Mouse (Mus musculus): ENCODE results near the gene Nbr1. TPM values are rescaled to one million over a fixed set of nuclear protein-coding genes. Genes with fewer than 3 reads are reported as not detected.
"Not testable (repeated sequence)": the region's sequence is repeated elsewhere in the genome, so short reads cannot be mapped to it uniquely, and the experiment has no call there.

Nbr1 gene
- polyA plus RNA-seq, 1 experiment = 58.9 TPM

DNA sequence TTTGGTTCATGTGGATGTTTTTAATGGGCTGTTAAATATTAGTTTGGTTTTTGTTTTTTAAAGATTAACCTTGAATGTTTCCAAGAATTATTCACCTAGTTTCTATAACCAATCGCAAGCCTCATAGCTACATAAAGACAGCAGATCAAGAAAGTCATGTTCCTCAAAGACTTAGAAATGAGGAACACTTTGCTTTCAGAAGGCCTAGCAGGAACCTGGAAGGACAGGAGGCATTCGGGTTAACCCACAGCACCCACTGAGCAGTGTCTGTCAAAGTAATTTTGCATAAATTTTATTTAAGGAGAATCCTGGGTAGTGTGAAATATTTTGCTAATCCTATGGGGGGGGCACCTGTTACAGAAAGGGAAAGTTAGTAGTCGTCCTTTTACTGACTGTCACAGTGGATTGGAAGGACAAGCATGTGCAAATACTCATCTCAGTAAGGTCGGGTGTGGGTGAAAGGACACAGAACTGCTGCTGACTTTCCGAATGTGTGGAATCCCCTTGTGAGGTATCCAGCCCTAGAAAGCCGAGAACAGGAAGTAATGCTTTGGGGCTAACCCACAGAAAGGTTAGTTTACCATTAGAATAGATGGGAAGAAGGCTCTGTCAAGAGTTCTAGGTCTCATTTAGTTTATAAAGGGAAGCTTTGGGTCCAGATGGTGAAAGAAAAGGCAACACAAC is 29.3 kb downstream of the Nbr1 start:
- DNase-seq (ENCODE audit: low read depth, low spot score) = no peak
- 67% methylated on average over 6 of the region's 6 CpGs for WGBS

- WGBS = 10% methylated on average over 31 of the region's 31 CpGs
- DNase-seq (ENCODE audit: low read depth, low spot score) = peak; percentile 75
Observed at GRCm38 (mm10) chr11:101582054-101583035, 30.4 kb downstream of the Nbr1 start, which contains the start of gene Tmem106a. Gene Tmem106a, plus strand, starts transcription at chr11:101582242.

- DNase-seq (ENCODE audit: low read depth, low spot score) = no peak
- WGBS = 97% methylated on average over 2 of the region's 2 CpGs
Observed at GRCm38 (mm10) chr11:101583205-101583604, 31.3 kb downstream of the Nbr1 start.

DNA sequence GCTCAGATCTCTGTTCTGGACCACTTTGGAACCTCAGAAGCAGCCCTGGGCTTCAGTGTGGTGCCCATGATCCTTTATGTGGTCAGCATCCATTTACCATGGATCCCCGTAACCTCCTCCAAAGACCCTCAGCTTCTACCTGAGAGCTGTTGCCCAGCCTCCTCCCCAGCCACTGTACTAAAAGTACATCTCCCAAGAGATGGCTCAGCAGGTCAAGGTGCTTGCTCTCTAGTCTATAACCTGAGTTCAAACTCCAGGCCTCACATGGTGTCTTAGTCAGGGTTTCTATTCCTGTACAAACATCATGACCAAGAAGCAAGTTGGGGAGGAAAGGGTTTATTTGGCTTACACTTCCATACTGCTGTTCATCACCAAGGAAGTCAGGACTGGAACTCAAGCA is 33.1 kb downstream of the Nbr1 start:
- WGBS = 97% methylated on average over 1 of the region's 1 CpGs

DNA sequence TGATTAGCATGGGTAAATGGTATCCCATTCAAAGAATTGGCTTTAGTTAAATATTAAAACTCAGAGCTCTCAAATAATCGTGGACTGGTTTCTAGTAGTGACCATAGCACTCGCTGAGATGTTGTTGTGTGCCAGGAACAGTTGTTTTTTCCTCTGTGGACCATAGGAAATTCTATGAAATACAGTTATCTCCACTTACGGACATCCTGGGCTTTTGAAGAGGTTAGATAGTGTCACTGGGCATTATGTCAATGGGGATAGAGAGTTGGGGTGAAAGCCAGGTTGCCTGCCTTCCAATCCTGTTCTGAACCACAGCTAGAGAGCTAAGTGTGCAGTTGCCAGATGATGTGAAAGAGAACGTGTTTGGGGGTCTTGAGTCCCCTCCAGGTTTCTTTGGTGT is 33.9 kb downstream of the Nbr1 start:
- WGBS = 77% methylated on average over 4 of the region's 4 CpGs
- no peak for DNase-seq (ENCODE audit: low read depth, low spot score)

More for the DNA sequence above, 33.1 kb downstream of the Nbr1 start:
- DNase-seq (ENCODE audit: low read depth, low spot score) = not testable (repeated sequence)

- WGBS = 84% methylated on average over 10 of the region's 10 CpGs
Observed at GRCm38 (mm10) chr11:101587676-101588075, 35.7 kb downstream of the Nbr1 start.

DNA sequence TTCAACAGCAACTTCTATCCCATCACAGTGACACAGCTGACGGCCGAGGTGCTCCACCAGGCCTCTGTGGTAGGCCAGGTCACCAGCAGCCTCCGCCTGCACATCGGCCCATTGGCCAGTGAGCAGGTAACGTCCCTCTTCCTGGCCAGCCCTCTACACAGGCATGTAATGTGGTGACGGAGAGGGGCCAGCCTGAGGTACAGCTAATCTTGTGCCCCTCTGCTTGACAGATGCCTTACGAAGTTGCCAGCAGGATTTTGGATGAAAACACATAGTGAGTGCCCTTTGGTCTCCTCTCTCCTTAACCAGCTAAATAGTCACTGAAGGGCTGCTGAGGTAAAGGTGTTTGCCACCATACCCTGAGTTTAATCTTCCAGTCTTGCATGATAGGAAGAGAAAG is 36.9 kb downstream of the Nbr1 start:
- 91% methylated on average over 7 of the region's 7 CpGs for WGBS
- DNase-seq (ENCODE audit: low read depth, low spot score) = no peak

More at GRCm38 (mm10) chr11:101587676-101588075, 35.7 kb downstream of the Nbr1 start:
- no peak for DNase-seq (ENCODE audit: low read depth, low spot score)

- 10% methylated on average over 5 of the region's 5 CpGs for WGBS
- DNase-seq (ENCODE audit: low read depth, low spot score) = peak; percentile 83
Observed at GRCm38 (mm10) chr11:101589444-101589843, 37.5 kb downstream of the Nbr1 start.

DNA sequence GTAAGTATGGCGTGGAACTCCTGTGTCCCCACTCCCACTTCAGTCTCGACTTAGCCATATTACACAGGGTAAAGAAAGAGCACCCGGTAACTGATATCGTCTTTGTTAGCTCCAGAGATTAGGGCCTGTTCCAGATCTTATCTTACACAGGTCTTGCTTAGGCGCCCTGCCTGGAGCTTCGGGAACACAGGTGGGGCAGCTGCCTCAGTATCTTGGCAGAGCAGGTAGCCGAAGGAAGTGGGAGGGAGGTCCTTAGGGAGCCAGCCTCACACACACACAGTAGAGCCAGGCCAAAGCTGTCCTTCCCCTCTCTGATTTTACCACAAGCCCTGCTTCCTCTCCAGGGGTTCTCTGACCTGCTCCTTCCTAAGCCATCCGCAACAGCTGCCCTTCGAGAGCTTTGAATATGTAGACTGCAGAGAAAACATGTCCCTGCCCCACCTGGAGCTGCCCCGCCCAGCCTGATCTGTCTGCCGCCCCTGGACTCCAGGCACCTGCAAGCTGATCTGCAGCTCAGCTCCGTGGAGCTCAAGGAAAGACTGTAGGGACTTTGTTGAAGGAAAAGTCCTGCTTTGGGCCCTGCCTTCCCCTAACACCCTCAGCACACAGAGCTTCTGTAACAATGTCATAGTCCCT is 38.2 kb downstream of the Nbr1 start:
- DNase-seq (ENCODE audit: low read depth, low spot score) = no peak
- 34% methylated on average over 12 of the region's 12 CpGs for WGBS

DNA sequence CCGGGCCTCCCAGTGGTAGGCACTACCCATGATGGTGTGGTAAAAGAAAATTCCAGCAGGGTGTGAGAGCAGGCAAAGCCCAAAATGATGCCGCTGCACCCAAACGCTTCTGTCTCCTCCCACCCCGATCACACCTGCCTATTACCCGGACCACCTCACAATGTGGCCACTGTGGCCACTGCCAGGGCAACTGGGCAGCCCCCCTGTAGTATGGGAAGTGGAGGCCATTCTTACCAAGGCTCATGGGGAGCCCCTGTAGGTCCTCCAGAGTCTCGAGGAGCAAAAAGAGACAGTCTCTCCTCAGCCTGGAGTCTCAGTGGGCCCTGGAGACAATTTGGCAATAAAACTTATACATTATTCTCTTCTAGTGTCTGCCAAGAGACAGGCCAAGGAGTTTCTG is 47.2 kb downstream of the Nbr1 start, which contains the start of gene Gm11634:
Gm11634 (minus strand) TSS at position 101 of the 400 bp plus-strand sequence.
- DNase-seq (ENCODE audit: low read depth, low spot score) = no peak
- 69% methylated on average over 6 of the region's 6 CpGs for WGBS

DNA sequence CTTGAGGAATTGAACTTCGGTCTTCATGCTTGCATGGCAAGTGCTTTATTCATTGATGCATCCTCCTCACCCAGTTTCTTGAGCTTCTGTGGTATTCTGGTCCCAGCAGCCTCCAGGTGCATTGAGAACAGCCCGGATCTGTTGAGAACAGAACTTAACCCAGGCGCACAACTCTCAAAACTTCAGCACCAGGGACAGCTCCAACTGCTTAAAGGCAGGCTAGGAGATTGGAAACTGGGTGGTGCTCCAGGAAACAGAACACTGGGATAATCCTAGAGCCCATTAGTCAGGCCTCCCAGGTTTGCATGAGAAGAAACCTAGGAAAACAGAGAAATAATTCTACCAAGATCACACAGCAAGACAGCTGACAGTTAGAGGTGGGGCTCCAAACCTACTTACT is 50.5 kb downstream of the Nbr1 start:
- DNase-seq (ENCODE audit: low read depth, low spot score) = peak; percentile 88
- WGBS = 5% methylated on average over 3 of the region's 3 CpGs

- WGBS = 8% methylated on average over 3 of the region's 3 CpGs
- no peak for DNase-seq (ENCODE audit: low read depth, low spot score)
Observed at GRCm38 (mm10) chr11:101604116-101604515, 52.2 kb downstream of the Nbr1 start.

GRCm38 (mm10) chr11:101604531-101605453 is 52.8 kb downstream of the Nbr1 start:
- WGBS = 1% methylated on average over 30 of the region's 30 CpGs

DNA sequence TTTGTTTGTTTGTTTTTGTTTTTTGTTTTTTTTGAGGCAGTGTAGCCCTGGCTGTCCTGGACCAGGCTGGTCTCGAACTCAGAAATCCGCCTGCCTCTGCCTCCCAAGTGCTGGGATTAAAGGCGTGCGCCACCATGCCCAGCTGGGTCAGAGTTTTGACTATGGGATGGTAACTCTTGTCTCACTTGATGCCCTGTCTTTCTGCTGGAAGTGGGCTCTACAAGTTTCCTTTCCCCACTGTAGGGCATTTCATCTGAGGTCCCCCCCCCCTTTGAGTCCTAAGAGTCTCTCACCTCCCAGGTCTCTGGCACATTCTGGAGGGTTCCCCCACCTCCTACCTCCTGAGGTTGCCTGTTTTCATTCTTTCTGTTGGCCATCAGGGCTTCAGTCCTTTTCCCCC is 55.2 kb downstream of the Nbr1 start:
- WGBS = 83% methylated on average over 4 of the region's 4 CpGs
- DNase-seq (ENCODE audit: low read depth, low spot score) = not testable (repeated sequence)

More at GRCm38 (mm10) chr11:101604531-101605453, 52.8 kb downstream of the Nbr1 start:
- peak; percentile 45 for DNase-seq (ENCODE audit: low read depth, low spot score)

DNA sequence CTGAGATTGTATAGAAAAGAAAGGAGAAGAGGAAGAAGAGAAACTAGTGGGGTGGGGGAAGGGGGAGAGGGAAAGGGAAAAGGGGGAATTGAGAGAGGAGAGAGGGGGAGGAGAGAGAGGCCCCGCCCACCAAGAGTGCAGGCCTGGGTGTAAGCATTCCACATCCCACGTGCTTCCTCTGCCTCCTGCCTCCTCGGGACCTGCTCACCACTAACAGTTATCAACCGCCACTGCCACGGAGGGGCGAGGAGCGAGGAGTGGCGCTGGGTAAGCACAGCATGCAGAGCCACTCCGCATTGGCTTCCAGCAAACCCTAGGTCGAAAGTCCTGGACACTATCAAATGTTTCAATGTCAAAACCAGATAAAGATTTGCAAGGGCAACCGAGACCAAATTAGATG is 58.5 kb downstream of the Nbr1 start:
- 10% methylated on average over 11 of the region's 11 CpGs for WGBS
- DNase-seq (ENCODE audit: low read depth, low spot score) = no peak

GRCm38 (mm10) chr11:101613596-101613995 is 61.6 kb downstream of the Nbr1 start:
- no peak for DNase-seq (ENCODE audit: low read depth, low spot score)
- WGBS = 70% methylated on average over 6 of the region's 6 CpGs

GRCm38 (mm10) chr11:101614116-101614515 is 62.2 kb downstream of the Nbr1 start:
- 84% methylated on average over 4 of the region's 4 CpGs for WGBS
- DNase-seq (ENCODE audit: low read depth, low spot score) = no peak

GRCm38 (mm10) chr11:101615380-101615779 is 63.4 kb downstream of the Nbr1 start:
- WGBS = 67% methylated on average over 6 of the region's 6 CpGs
- no peak for DNase-seq (ENCODE audit: low read depth, low spot score)

- WGBS = 80% methylated on average over 8 of the region's 8 CpGs
Observed at GRCm38 (mm10) chr11:101616104-101616503, 64.2 kb downstream of the Nbr1 start.

More at GRCm38 (mm10) chr11:101616104-101616503, 64.2 kb downstream of the Nbr1 start:
- no peak for DNase-seq (ENCODE audit: low read depth, low spot score)

Measured in large intestine, adult 2 months (tissue).